Mouse (Mus musculus) hindbrain, embryonic 16.5 days (tissue): Measurements from ENCODE around the gene Glyctk. TPM values are rescaled to one million over a fixed set of nuclear protein-coding genes. Genes with fewer than 3 reads are reported as not detected.

Experiments
- ATAC-seq: fragments of 200-750 bp; cut with Nextera tagmentation; 2 replicates; pipeline ENCODE4 v1.8.0; 2017; ENCODE audit warnings: moderate TSS enrichment, moderate library complexity
- H3K27ac ChIP-seq: fragments of 300-500 bp; sonication (generic); 2 replicates; pipeline ENCODE4 v1.5.1; 2014; ENCODE audit warnings: low read depth, mild to moderate bottlenecking, control low read depth, low read length, moderate library complexity
- H3K27me3 ChIP-seq: fragments of 300-500 bp; sonication (generic); replicated peaks from 2 replicates; pipeline ENCODE4 v1.6.1; 2014; ENCODE audit warnings: low read length; ENCODE audit not compliant: control insufficient read depth, insufficient read depth
- H3K36me3 ChIP-seq: fragments of 300-500 bp; sonication (generic); 2 replicates; pipeline ENCODE4 v1.6.1; 2014; ENCODE audit warnings: mild to moderate bottlenecking, low read length, moderate library complexity, mixed read lengths; ENCODE audit not compliant: control insufficient read depth, insufficient read depth
- H3K4me1 ChIP-seq: fragments of 300-500 bp; sonication (generic); 2 replicates; pipeline ENCODE4 v1.6.1; 2014; ENCODE audit warnings: low read depth, low read length; ENCODE audit not compliant: control insufficient read depth, insufficient read depth
- H3K4me2 ChIP-seq: fragments of 300-500 bp; sonication (generic); 2 replicates; pipeline ENCODE4 v1.6.1; 2014; ENCODE audit warnings: mild to moderate bottlenecking, low read length, control low read depth, moderate library complexity
- H3K4me3 ChIP-seq: fragments of 300-500 bp; sonication (generic); 2 replicates; pipeline ENCODE4 v1.5.1; 2014; ENCODE audit warnings: mild to moderate bottlenecking, low read length, control low read depth, moderate library complexity
- H3K9ac ChIP-seq: fragments of 300-500 bp; sonication (generic); 2 replicates; pipeline ENCODE4 v1.6.1; 2014; ENCODE audit warnings: low read depth, mild to moderate bottlenecking, control low read depth, low read length, moderate library complexity
- H3K9me3 ChIP-seq: fragments of 300-500 bp; sonication (generic); 2 replicates; pipeline ENCODE4 v1.6.1; 2014; ENCODE audit warnings: mild to moderate bottlenecking, low read length, moderate library complexity; ENCODE audit not compliant: control insufficient read depth
- WGBS: fragments of 180-500 bp; shearing (Covaris S2); extraction: QIAGEN DNeasy Blood & Tissue Kit; methylation state at CpG from one replicate; pipeline ENCODE4 v1.1.7; 2014; 5-methylcytosine and 5-hydroxymethylcytosine counted together
- microRNA counts: library from miRNA; unstranded; fragments of <30 nt; microRNA quantifications from one replicate; lab custom pipeline; 2016
- microRNA-seq: library from miRNA; unstranded; fragments of <30 nt; microRNA quantifications from one replicate; pipeline ENCODE4, GENCODE M21; 2017
- polyA plus RNA-seq: library from polyadenylated mRNA; unstranded; fragments of >200 nt; fragmentation: Nextera tagmentation; extraction: Ambion mirVana; gene quantifications from 2 replicates; pipeline ENCODE4 v1.2.1, GENCODE M21; 2015

Glyctk gene
- polyA plus RNA-seq, 1 experiment from 2014 or later = 2.1 TPM

DNA sequence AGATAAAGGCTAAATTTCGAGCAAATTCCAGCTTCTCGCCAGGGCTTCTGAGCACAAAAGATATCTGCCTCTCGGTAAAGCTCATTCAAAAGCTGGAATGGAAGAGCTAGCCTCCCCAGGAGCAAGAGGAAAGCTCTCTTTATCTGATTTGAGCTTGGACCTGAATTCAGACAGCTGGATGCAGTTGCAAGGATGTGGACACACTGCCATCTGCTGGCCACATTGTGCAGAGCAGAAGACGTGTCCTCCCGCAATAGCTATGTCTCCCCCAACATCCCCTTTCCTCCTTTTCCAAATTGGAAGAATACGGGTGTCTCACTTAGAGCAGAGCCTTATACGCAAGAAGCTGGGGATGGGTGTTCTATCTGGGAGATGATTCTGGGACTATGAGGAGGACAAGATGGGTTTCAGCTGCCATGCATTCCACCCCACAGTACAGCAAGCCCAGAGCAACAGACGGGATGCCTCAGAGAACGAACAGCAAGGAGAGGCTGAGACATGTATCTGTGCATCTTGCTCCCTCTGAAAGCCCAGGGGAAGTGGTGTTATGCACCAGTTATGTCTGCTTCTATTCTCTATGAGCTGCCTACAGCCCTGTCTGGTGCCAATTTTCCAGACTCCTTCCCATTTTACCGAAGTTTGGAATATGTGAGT lies 45.0 kb downstream of the Glyctk start:
- WGBS = 33% methylated on average over 10 of the region's 10 CpGs
- ATAC-seq = peak; percentile 76; the same call in 1 of the 2 replicates
- no peak overlapping the region for H3K27ac ChIP-seq
- no peaks in the 10 kb centered on the region for H3K27me3 ChIP-seq
- H3K4me2 ChIP-seq = no peak overlapping the region
- H3K9ac ChIP-seq = no peak overlapping the region
- H3K9me3 ChIP-seq = no peaks in the 10 kb centered on the region
- H3K4me1 ChIP-seq = peaks cover 5% of the 10 kb centered on the region; the same call in 1 of the 2 replicates
- no peaks in the 10 kb centered on the region for H3K36me3 ChIP-seq
- H3K4me3 ChIP-seq = no peak overlapping the region

DNA sequence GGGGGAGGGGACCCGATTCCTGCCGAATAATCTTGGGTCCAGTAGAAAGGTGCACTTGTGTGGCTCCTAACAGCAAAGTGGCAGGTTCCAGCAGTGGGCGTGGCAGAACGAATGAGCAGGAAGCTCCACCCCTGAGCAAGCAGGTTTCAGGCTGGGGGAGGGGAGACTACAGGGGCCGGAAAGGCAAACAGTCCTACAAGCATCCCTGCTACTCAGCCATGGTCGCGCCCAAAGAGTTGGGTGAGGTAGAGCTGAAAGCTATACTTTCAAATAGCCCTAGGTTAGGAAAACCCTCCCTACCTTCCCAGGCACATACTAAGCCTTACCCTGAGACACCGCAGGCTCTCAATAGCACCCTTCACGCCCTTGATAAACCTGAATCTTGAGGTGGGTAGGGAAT lies 51.7 kb downstream of the Glyctk start:
- Histone ChIP-seq H3K9me3 (no peaks in the 10 kb centered on the region), H3K4me1 (no peaks in the 10 kb centered on the region), H3K9ac (no peak overlapping the region), H3K36me3 (no peaks in the 10 kb centered on the region), H3K4me2 (no peak overlapping the region), H3K27ac (no peak overlapping the region), H3K27me3 (no peaks in the 10 kb centered on the region), H3K4me3 (no peak overlapping the region)
- ATAC-seq = no peak
- WGBS = 83% methylated on average over 9 of the region's 9 CpGs

DNA sequence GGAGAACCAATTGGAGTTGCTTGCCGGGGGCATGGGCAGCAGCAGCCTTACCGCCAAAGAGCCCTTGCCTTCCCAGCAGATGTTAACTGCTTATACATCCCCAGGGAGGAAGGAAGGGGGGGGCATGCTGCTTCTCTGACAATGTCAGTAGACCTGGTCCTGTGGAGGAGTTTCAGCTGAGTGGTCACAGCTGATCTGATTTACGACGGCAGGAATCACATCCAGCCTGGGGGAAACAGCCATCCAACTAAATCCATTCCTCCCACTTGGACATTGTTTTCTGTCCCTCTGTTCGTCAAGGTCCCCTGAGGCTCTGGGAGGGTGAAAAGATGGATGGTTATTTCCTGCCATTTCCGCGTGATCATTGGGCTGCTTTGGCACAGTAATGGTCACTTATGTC lies 53.5 kb downstream of the Glyctk start:
- no peak overlapping the region for H3K4me3 ChIP-seq
- H3K36me3 ChIP-seq = no peaks in the 10 kb centered on the region
- H3K4me2 ChIP-seq = no peak overlapping the region
- H3K4me1 ChIP-seq = no peaks in the 10 kb centered on the region
- no peak for ATAC-seq
- no peak overlapping the region for H3K27ac ChIP-seq
- no peaks in the 10 kb centered on the region for H3K9me3 ChIP-seq
- H3K9ac ChIP-seq = no peak overlapping the region
- WGBS = 58% methylated on average over 7 of the region's 7 CpGs
- no peaks in the 10 kb centered on the region for H3K27me3 ChIP-seq

MicroRNA genes within 50 kb of the gene (microRNA counts, 519-probe panel; counts per million panel counts)
- 4,207 counts per million, percentile 98 among the panel's probes with 10 or more counts for microRNA mmu-let-7g (lab: Ali Mortazavi, UCI)

Small RNA genes lying within 50 kb of the gene (microRNA-seq; reads per million reads assigned to microRNA genes)
- gene Mir135a-1 = 237 reads per million, percentile 61 among the genes with 10 or more reads in this experiment
- 72,606 reads per million, percentile 100 among the genes with 10 or more reads in this experiment for gene Mirlet7g

Other genes with a start within 250 kb of the Glyctk start
- gene Col6a5, start 197.5 kb downstream of the Glyctk start, polyA plus RNA-seq = 0.21 and 0.35 TPM in 2 replicates
- gene Col6a4, start 61.4 kb downstream of the Glyctk start, polyA plus RNA-seq = 1.3 and 1.5 TPM in 2 replicates
- gene Wdr82, start 12.8 kb upstream of the Glyctk start, polyA plus RNA-seq = 26.7 and 30.6 TPM in 2 replicates
- gene Ppm1m, start 41.6 kb upstream of the Glyctk start, polyA plus RNA-seq = 20.9 TPM in 2 replicates
- gene Twf2, start 45.0 kb upstream of the Glyctk start, polyA plus RNA-seq = 49.9 and 50.3 TPM in 2 replicates
- gene Tlr9, start 64.5 kb upstream of the Glyctk start, polyA plus RNA-seq = 0.04 and 0.09 TPM in 2 replicates
- gene Alas1, start 90.5 kb upstream of the Glyctk start, polyA plus RNA-seq = 105 and 112 TPM in 2 replicates
- 8.9 and 9.7 TPM in 2 replicates for gene Poc1a, start 122.9 kb upstream of the Glyctk start, polyA plus RNA-seq
- gene Dusp7, start 210.5 kb upstream of the Glyctk start, polyA plus RNA-seq = 12.5 and 13.1 TPM in 2 replicates